Mouse (Mus musculus) stomach, embryonic 15.5 days (tissue): ENCODE data around the gene Gsdma3. TPM values are rescaled to one million over a fixed set of nuclear protein-coding genes. Genes with fewer than 3 reads are reported as not detected.
"Not testable (repeated sequence)": the region's sequence is repeated elsewhere in the genome, so short reads cannot be mapped to it uniquely, and the experiment has no call there.

Experiments used
- ATAC-seq: fragments of 200-750 bp; cut with Nextera tagmentation; 2 replicates; pipeline ENCODE4 v1.8.0; 2017; ENCODE audit warnings: low read depth, moderate number of reproducible peaks, moderate TSS enrichment; ENCODE audit not compliant: insufficient read depth, low FRiP score
- H3K27ac ChIP-seq: fragments of 300-500 bp; sonication (generic); 2 replicates; pipeline ENCODE4 v1.5.1; 2015; ENCODE audit warnings: mild to moderate bottlenecking, inconsistent platforms
- H3K27me3 ChIP-seq: fragments of 300-500 bp; sonication (generic); replicated peaks from 2 replicates; pipeline ENCODE4 v1.6.1; 2015; ENCODE audit warnings: inconsistent platforms
- H3K36me3 ChIP-seq: fragments of 300-500 bp; sonication (generic); 2 replicates; pipeline ENCODE4 v1.6.1; 2015; ENCODE audit warnings: inconsistent platforms
- H3K4me1 ChIP-seq: fragments of 300-500 bp; sonication (generic); 2 replicates; pipeline ENCODE4 v1.6.1; 2015; ENCODE audit warnings: inconsistent platforms
- H3K4me2 ChIP-seq: fragments of 300-500 bp; sonication (generic); 2 replicates; pipeline ENCODE4 v1.6.1; 2015; ENCODE audit warnings: mild to moderate bottlenecking, inconsistent platforms
- H3K4me3 ChIP-seq: fragments of 300-500 bp; sonication (generic); replicated peaks from 2 replicates; pipeline ENCODE4 v1.5.1; 2015; ENCODE audit warnings: inconsistent platforms
- H3K9ac ChIP-seq: fragments of 300-500 bp; sonication (generic); 2 replicates; pipeline ENCODE4 v1.6.1; 2015; ENCODE audit warnings: inconsistent platforms
- H3K9me3 ChIP-seq: fragments of 300-500 bp; sonication (generic); 2 replicates; pipeline ENCODE4 v1.6.1; 2016; ENCODE audit warnings: inconsistent platforms
- WGBS: fragments of 180-500 bp; shearing (Covaris S2); methylation state at CpG from one replicate; pipeline ENCODE4 v1.1.7; 2015; 5-methylcytosine and 5-hydroxymethylcytosine counted together
- polyA plus RNA-seq: library from polyadenylated mRNA; unstranded; fragments of >200 nt; fragmentation: Nextera tagmentation; extraction: Ambion mirVana; gene quantifications from 2 replicates; pipeline ENCODE4 v1.2.1, GENCODE M21; 2015

Gene Gsdma3
- polyA plus RNA-seq, 1 experiment from 2014 or later: not detected

GRCm38 (mm10) chr11:98672482-98672881 lies 46.3 kb downstream of the Gsdma3 start:
- Histone ChIP-seq H3K4me2 (no peak overlapping the region), H3K36me3 (no peaks in the 10 kb centered on the region), H3K9ac (no peak overlapping the region), H3K4me3 (no peak overlapping the region), H3K27me3 (0 out of 2 replicates have a peak, but pooled peaks cover 6% of the 10 kb centered on the region), H3K9me3 (no peaks in the 10 kb centered on the region), H3K27ac (no peak overlapping the region), H3K4me1 (no peaks in the 10 kb centered on the region)
- 70% methylated on average over 5 of the region's 5 CpGs for WGBS
- ATAC-seq: no peak

GRCm38 (mm10) chr11:98673136-98673535 lies 47.0 kb downstream of the Gsdma3 start:
- not testable (repeated sequence) for H3K27ac ChIP-seq, H3K4me1 ChIP-seq, H3K9ac ChIP-seq, H3K9me3 ChIP-seq, H3K4me3 ChIP-seq, H3K27me3 ChIP-seq, H3K36me3 ChIP-seq
- peak; percentile 67; the same call in 1 of the 2 replicates for ATAC-seq
- H3K4me2 ChIP-seq: peak overlapping the region; percentile 26; the same call in 1 of the 2 replicates
- 4% methylated on average over 6 of the region's 7 CpGs for WGBS

GRCm38 (mm10) chr11:98675829-98676363 lies 49.7 kb downstream of the Gsdma3 start:
- no peak overlapping the region for H3K4me3 ChIP-seq
- H3K4me1 ChIP-seq: no peaks in the 10 kb centered on the region
- no peaks in the 10 kb centered on the region for H3K36me3 ChIP-seq
- no peak overlapping the region for H3K9ac ChIP-seq
- no peaks in the 10 kb centered on the region for H3K9me3 ChIP-seq
- H3K4me2 ChIP-seq: no peak overlapping the region
- H3K27me3 ChIP-seq: no peaks in the 10 kb centered on the region
- H3K27ac ChIP-seq: no peak overlapping the region
- 33% methylated on average over 7 of the region's 7 CpGs for WGBS
- no peak for ATAC-seq

GRCm38 (mm10) chr11:98680023-98680422 lies 53.9 kb downstream of the Gsdma3 start:
- Histone ChIP-seq H3K27ac (no peak overlapping the region), H3K4me1 (peaks cover 9% of the 10 kb centered on the region), H3K27me3 (no peaks in the 10 kb centered on the region), H3K9ac (no peak overlapping the region), H3K9me3 (no peaks in the 10 kb centered on the region), H3K4me2 (no peak overlapping the region), H3K4me3 (no peak overlapping the region), H3K36me3 (no peaks in the 10 kb centered on the region)
- 93% methylated on average over 1 of the region's 1 CpGs for WGBS
- no peak for ATAC-seq

GRCm38 (mm10) chr11:98680595-98680994 lies 54.4 kb downstream of the Gsdma3 start:
- not testable (repeated sequence) for H3K4me2 ChIP-seq, H3K27me3 ChIP-seq, H3K36me3 ChIP-seq, H3K4me3 ChIP-seq, H3K9me3 ChIP-seq, H3K9ac ChIP-seq, H3K4me1 ChIP-seq, H3K27ac ChIP-seq, ATAC-seq
- WGBS: 83% methylated on average over 4 of the region's 4 CpGs

- peaks cover 6% of the 10 kb centered on the region for H3K36me3 ChIP-seq
- ATAC-seq: no peak
- H3K4me2 ChIP-seq: no peak overlapping the region
- WGBS: 85% methylated on average over 4 of the region's 4 CpGs
- no peaks in the 10 kb centered on the region for H3K27me3 ChIP-seq
- no peak overlapping the region for H3K9ac ChIP-seq
- H3K9me3 ChIP-seq: no peaks in the 10 kb centered on the region
- H3K27ac ChIP-seq: no peak overlapping the region
- no peak overlapping the region for H3K4me3 ChIP-seq
- peaks cover 12% of the 10 kb centered on the region for H3K4me1 ChIP-seq
Measured at GRCm38 (mm10) chr11:98681186-98681585, 55.0 kb downstream of the Gsdma3 start.

GRCm38 (mm10) chr11:98681786-98682745 lies 55.9 kb downstream of the Gsdma3 start, which contains the start of gene Psmd3:
TSS of gene Psmd3 (plus strand) at chr11:98682554.
- Histone ChIP-seq H3K36me3 (peaks cover 13% of the 10 kb centered on the region), H3K4me3 (peak within 1 kb of the TSS; percentile 98), H3K9me3 (no peaks in the 10 kb centered on the region), H3K4me1 (peaks cover 12% of the 10 kb centered on the region), H3K27me3 (no peaks in the 10 kb centered on the region), H3K27ac (peak within 1 kb of the TSS; percentile 82), H3K4me2 (peak within 1 kb of the TSS; percentile 79), H3K9ac (peak within 1 kb of the TSS; percentile 100)
- ATAC-seq: peak; percentile 93
- 3% methylated on average over 45 of the region's 45 CpGs for WGBS

- H3K36me3 ChIP-seq: peaks cover 21% of the 10 kb centered on the region
- peaks cover 12% of the 10 kb centered on the region for H3K4me1 ChIP-seq
- peak overlapping the region; percentile 79 for H3K27ac ChIP-seq
- no peaks in the 10 kb centered on the region for H3K9me3 ChIP-seq
- 0 out of 2 replicates have a peak, but pooled peaks have one; percentile 2 for ATAC-seq
- peak overlapping the region; percentile 98 for H3K4me3 ChIP-seq
- H3K9ac ChIP-seq: peak overlapping the region; percentile 100
- WGBS: under 1% methylated on average over 23 of the region's 23 CpGs
- H3K27me3 ChIP-seq: no peaks in the 10 kb centered on the region
- peak overlapping the region; percentile 72 for H3K4me2 ChIP-seq
Measured at GRCm38 (mm10) chr11:98682811-98683210, 56.7 kb downstream of the Gsdma3 start.

- Histone ChIP-seq H3K4me1 (peaks cover 12% of the 10 kb centered on the region), H3K9me3 (no peaks in the 10 kb centered on the region), H3K27me3 (no peaks in the 10 kb centered on the region), H3K4me2 (no peak overlapping the region), H3K4me3 (no peak overlapping the region), H3K36me3 (peaks cover 42% of the 10 kb centered on the region), H3K9ac (no peak overlapping the region), H3K27ac (no peak overlapping the region)
- 90% methylated on average over 9 of the region's 9 CpGs for WGBS
- no peak for ATAC-seq
Measured at GRCm38 (mm10) chr11:98685642-98686041, 59.5 kb downstream of the Gsdma3 start.

- H3K4me1 ChIP-seq: peaks cover 8% of the 10 kb centered on the region
- 74% methylated on average over 4 of the region's 4 CpGs for WGBS
- no peak overlapping the region for H3K4me2 ChIP-seq
- ATAC-seq: no peak
- peaks cover 55% of the 10 kb centered on the region for H3K36me3 ChIP-seq
- H3K4me3 ChIP-seq: no peak overlapping the region
- H3K9ac ChIP-seq: no peak overlapping the region
- no peaks in the 10 kb centered on the region for H3K27me3 ChIP-seq
- no peak overlapping the region for H3K27ac ChIP-seq
- H3K9me3 ChIP-seq: no peaks in the 10 kb centered on the region
Measured at GRCm38 (mm10) chr11:98686976-98687375, 60.8 kb downstream of the Gsdma3 start.
